Mouse (Mus musculus) lung, postnatal 0 days (tissue): ENCODE results near the gene Slc12a1. TPM values are rescaled to one million over a fixed set of nuclear protein-coding genes. Genes with fewer than 3 reads are reported as not detected.

Experiments
- ATAC-seq: fragments of 200-750 bp; cut with Nextera tagmentation; 2 replicates; pipeline ENCODE4 v1.8.0; 2017; ENCODE audit warnings: moderate library complexity
- DNase-seq: peaks from one replicate; pipeline ENCODE4 v3.0.0-alpha.2; 2016; ENCODE audit warnings: low spot score
- H3K27ac ChIP-seq: fragments of 300-500 bp; sonication (generic); 2 replicates; pipeline ENCODE4 v1.5.1; 2014; ENCODE audit warnings: antibody characterized with exemption, mild to moderate bottlenecking, low read length, mixed read lengths
- H3K27me3 ChIP-seq: fragments of 300-500 bp; sonication (generic); replicated peaks from 2 replicates; pipeline ENCODE4 v1.6.1; 2014; ENCODE audit warnings: low read length, mixed read lengths; ENCODE audit not compliant: insufficient read depth
- H3K36me3 ChIP-seq: fragments of 300-500 bp; sonication (generic); 2 replicates; pipeline ENCODE4 v1.6.1; 2014; ENCODE audit warnings: low read length, mixed read lengths; ENCODE audit not compliant: insufficient read depth
- H3K4me1 ChIP-seq: fragments of 300-500 bp; sonication (generic); 2 replicates; pipeline ENCODE4 v1.6.1; 2014; ENCODE audit warnings: antibody characterized with exemption, low read depth, low read length, mixed read lengths; ENCODE audit not compliant: insufficient read depth
- H3K4me2 ChIP-seq: fragments of 300-500 bp; sonication (generic); replicated peaks from 2 replicates; pipeline ENCODE4 v1.6.1; 2014; ENCODE audit warnings: low read depth, mild to moderate bottlenecking, low read length, moderate library complexity, mixed read lengths
- H3K4me3 ChIP-seq: fragments of 300-500 bp; sonication (generic); 2 replicates; pipeline ENCODE4 v1.5.1; 2014; ENCODE audit warnings: low read depth, low read length
- H3K9ac ChIP-seq: fragments of 300-500 bp; sonication (generic); replicated peaks from 2 replicates; pipeline ENCODE4 v1.6.1; 2014; ENCODE audit warnings: low read depth, mild to moderate bottlenecking
- H3K9me3 ChIP-seq: fragments of 300-500 bp; sonication (generic); 2 replicates; pipeline ENCODE4 v1.6.1; 2016; ENCODE audit warnings: low read length, mixed read lengths
- CTCF ChIP-seq: IDR thresholded peaks from 2 replicates; pipeline ENCODE4 v1.5.1; 2016; ENCODE audit warnings: antibody characterized with exemption, mild to moderate bottlenecking
- EP300 ChIP-seq: IDR thresholded peaks from 2 replicates; pipeline ENCODE4 v1.6.1; 2016; ENCODE audit warnings: antibody characterized with exemption, mild to moderate bottlenecking, control low read depth
- WGBS: fragments of 180-500 bp; shearing (Covaris S2); extraction: QIAGEN DNeasy Blood & Tissue Kit; methylation state at CpG from one replicate; pipeline ENCODE4 v1.1.7; 2014; 5-methylcytosine and 5-hydroxymethylcytosine counted together
- polyA plus RNA-seq: library from polyadenylated mRNA; unstranded; fragments of >200 nt; fragmentation: Nextera tagmentation; extraction: Ambion mirVana; gene quantifications from 2 replicates; pipeline ENCODE4 v1.2.1, GENCODE M21; 2015

Slc12a1 gene
- polyA plus RNA-seq, 1 experiment from 2014 or later: 0.06 TPM

- ATAC-seq: no peak
- H3K9ac ChIP-seq: no peak overlapping the region
- no peak overlapping the region for H3K4me3 ChIP-seq
- TF ChIP-seq EP300: no peak
- no peak for TF ChIP-seq CTCF
- H3K4me2 ChIP-seq: no peak overlapping the region
- H3K4me1 ChIP-seq: no peaks in the 10 kb centered on the region
- no peak for DNase-seq
- H3K36me3 ChIP-seq: no peaks in the 10 kb centered on the region
- no peaks in the 10 kb centered on the region for H3K27me3 ChIP-seq
- no peaks in the 10 kb centered on the region for H3K9me3 ChIP-seq
- H3K27ac ChIP-seq: no peak overlapping the region
Observed at GRCm38 (mm10) chr2:125142336-125142735, 10.0 kb upstream of the Slc12a1 start.

DNA sequence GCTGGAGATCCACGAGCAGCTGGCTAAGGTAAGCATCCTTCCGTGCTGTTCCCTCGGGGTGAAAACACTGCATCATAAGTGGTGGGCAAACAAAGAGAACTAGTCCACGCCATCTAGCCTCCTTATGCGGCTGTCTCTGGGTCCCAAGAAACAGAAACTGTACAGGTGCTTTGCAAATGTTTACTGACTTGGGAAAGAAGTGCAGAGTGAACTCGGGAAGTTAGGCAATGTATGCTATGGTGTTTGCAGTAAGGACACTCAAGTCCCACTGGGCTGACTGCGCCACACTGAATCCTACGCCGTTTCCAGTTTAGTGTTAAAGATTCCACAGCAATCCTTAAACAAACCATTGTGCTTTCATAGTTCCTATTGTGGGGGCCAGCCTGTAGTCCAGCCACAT is 2.0 kb downstream of the Slc12a1 start:
- Histone ChIP-seq H3K9ac (no peak overlapping the region), H3K9me3 (no peaks in the 10 kb centered on the region), H3K4me1 (no peaks in the 10 kb centered on the region), H3K27me3 (no peaks in the 10 kb centered on the region), H3K36me3 (no peaks in the 10 kb centered on the region), H3K4me2 (peak overlapping the region; percentile 8; the same call in 1 of the 2 replicates), H3K27ac (peak overlapping the region; percentile 43; the same call in 1 of the 2 replicates), H3K4me3 (no peak overlapping the region)
- no peak for TF ChIP-seq CTCF
- TF ChIP-seq EP300: peak; percentile 23; the same call in 1 of the 2 replicates
- 52% methylated on average over 9 of the region's 9 CpGs for WGBS
- DNase-seq (peak; percentile 89), ATAC-seq (peak; percentile 95)

- Histone ChIP-seq H3K4me1 (no peaks in the 10 kb centered on the region), H3K27ac (peak overlapping the region; percentile 26; the same call in 1 of the 2 replicates), H3K9ac (no peak overlapping the region), H3K27me3 (no peaks in the 10 kb centered on the region), H3K4me3 (no peak overlapping the region), H3K9me3 (no peaks in the 10 kb centered on the region), H3K4me2 (no peak overlapping the region), H3K36me3 (no peaks in the 10 kb centered on the region)
- ATAC-seq (no peak), DNase-seq (no peak)
- no peak for TF ChIP-seq CTCF
- TF ChIP-seq EP300: no peak
- WGBS: 7% methylated on average over 2 of the region's 2 CpGs
Observed at GRCm38 (mm10) chr2:125155504-125155903, 3.2 kb downstream of the Slc12a1 start.

DNA sequence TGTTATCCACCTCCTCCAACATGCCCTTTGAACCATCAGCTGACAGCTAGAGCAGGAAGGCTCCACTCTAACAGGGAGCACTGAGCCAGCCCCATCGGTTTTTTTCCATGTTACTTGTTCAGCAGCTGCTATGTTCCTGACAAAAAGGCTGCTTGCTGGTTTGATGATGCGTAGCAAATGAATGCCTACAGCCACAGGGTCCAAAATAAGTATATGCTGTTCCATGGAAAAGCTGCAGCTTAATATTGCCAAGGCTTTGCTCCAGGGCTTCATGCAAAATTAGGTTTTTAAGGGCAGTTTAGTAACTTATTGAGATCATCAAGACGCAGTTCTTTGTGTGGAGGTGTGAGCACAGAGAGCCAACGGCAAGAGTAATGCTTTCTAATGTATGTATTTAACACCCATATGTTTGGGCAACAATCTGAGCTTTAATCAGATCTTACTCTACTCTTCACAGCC is 9.7 kb downstream of the Slc12a1 start:
- Histone ChIP-seq H3K4me3 (no peak overlapping the region), H3K4me1 (no peaks in the 10 kb centered on the region), H3K27ac (no peak overlapping the region), H3K9ac (no peak overlapping the region), H3K27me3 (no peaks in the 10 kb centered on the region), H3K4me2 (no peak overlapping the region), H3K9me3 (no peaks in the 10 kb centered on the region), H3K36me3 (no peaks in the 10 kb centered on the region)
- WGBS: 70% methylated on average over 4 of the region's 4 CpGs
- DNase-seq: no peak
- TF ChIP-seq CTCF: no peak
- TF ChIP-seq EP300: no peak
- no peak for ATAC-seq

DNA sequence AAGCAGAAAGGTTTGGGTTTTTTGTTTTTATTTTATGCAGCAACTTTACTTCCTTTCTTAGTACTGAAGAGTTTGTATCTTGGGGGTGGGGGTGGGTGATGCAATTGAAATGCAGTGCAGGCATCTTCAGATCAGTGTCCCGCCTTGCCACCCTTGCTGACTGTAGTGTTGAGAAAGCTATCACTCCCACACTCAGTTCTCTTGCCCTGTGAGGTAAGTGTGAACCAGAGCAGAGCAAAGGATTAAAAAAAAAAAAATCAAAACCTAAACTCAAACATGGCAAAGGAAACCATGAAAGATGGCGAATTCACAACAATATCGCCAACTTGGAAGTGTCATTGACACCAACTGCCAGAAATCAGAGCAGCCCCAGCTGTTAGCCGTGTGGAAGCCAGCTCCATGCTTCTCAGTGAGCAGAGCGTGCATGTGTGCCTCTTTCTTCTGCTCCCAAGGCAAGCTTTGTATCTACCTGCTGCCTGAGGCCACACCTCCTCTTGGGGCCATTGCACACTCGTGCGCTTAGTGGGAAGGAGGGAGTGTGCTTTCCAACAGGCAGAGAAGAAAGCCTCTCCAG is 26.0 kb downstream of the Slc12a1 start:
- Histone ChIP-seq H3K9me3 (no peaks in the 10 kb centered on the region), H3K27ac (no peak overlapping the region), H3K36me3 (no peaks in the 10 kb centered on the region), H3K4me2 (no peak overlapping the region), H3K27me3 (no peaks in the 10 kb centered on the region), H3K4me1 (no peaks in the 10 kb centered on the region), H3K4me3 (no peak overlapping the region), H3K9ac (no peak overlapping the region)
- DNase-seq (no peak), ATAC-seq (no peak)
- no peak for TF ChIP-seq EP300
- 64% methylated on average over 7 of the region's 7 CpGs for WGBS

GRCm38 (mm10) chr2:125187904-125188303 is 35.6 kb downstream of the Slc12a1 start:
- ATAC-seq (no peak), DNase-seq (no peak)
- Histone ChIP-seq H3K36me3 (no peaks in the 10 kb centered on the region), H3K4me2 (no peak overlapping the region), H3K9ac (no peak overlapping the region), H3K9me3 (no peaks in the 10 kb centered on the region), H3K4me1 (no peaks in the 10 kb centered on the region), H3K27me3 (no peaks in the 10 kb centered on the region), H3K4me3 (no peak overlapping the region), H3K27ac (no peak overlapping the region)
- WGBS: 77% methylated on average over 11 of the region's 11 CpGs
- TF ChIP-seq EP300 (no peak), CTCF (no peak)

GRCm38 (mm10) chr2:125189197-125189596 is 36.9 kb downstream of the Slc12a1 start:
- 0% methylated on average over 2 of the region's 2 CpGs for WGBS
- no peak overlapping the region for H3K9ac ChIP-seq
- H3K27ac ChIP-seq: no peak overlapping the region
- no peak for ATAC-seq
- no peak overlapping the region for H3K4me2 ChIP-seq
- no peaks in the 10 kb centered on the region for H3K4me1 ChIP-seq
- H3K4me3 ChIP-seq: no peak overlapping the region
- no peaks in the 10 kb centered on the region for H3K27me3 ChIP-seq
- TF ChIP-seq CTCF (peak; percentile 96), EP300 (no peak)
- H3K9me3 ChIP-seq: no peaks in the 10 kb centered on the region
- DNase-seq: peak; percentile 71
- H3K36me3 ChIP-seq: no peaks in the 10 kb centered on the region
